Mouse (Mus musculus): ENCODE measurements around the gene Dclk1. TPM values are rescaled to one million over a fixed set of nuclear protein-coding genes. Genes with fewer than 3 reads are reported as not detected.

Gene Dclk1
- total RNA-seq, 2 experiments from 2014 or later = not detected

DNA sequence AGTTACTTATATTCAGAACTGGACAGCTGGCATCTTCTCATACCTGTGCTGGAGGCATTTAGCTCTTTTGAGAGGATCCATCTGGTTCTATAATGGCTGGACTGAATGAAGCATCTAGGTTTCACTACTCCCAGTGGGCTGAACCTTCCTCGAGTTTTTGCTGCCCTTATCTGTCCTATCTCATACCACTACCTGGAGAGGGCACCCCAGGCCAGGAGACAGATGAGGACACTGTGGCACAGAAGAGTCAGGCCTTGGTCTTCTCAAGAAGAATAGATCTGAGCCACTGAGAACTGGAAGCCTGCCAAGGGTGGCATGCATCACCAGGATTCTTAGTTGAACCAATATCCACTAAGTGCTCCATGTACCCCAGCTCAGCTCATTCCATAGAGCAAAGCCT, 239.0 kb downstream of the Dclk1 start:
- ATAC-seq (replicated peaks; ENCODE audit: low FRiP score, poor library complexity, severe bottlenecking) = no peak

GRCm38 (mm10) chr3:55483328-55483727, 241.2 kb downstream of the Dclk1 start:
- ATAC-seq (replicated peaks; ENCODE audit: low FRiP score, poor library complexity, severe bottlenecking) = no peak

DNA sequence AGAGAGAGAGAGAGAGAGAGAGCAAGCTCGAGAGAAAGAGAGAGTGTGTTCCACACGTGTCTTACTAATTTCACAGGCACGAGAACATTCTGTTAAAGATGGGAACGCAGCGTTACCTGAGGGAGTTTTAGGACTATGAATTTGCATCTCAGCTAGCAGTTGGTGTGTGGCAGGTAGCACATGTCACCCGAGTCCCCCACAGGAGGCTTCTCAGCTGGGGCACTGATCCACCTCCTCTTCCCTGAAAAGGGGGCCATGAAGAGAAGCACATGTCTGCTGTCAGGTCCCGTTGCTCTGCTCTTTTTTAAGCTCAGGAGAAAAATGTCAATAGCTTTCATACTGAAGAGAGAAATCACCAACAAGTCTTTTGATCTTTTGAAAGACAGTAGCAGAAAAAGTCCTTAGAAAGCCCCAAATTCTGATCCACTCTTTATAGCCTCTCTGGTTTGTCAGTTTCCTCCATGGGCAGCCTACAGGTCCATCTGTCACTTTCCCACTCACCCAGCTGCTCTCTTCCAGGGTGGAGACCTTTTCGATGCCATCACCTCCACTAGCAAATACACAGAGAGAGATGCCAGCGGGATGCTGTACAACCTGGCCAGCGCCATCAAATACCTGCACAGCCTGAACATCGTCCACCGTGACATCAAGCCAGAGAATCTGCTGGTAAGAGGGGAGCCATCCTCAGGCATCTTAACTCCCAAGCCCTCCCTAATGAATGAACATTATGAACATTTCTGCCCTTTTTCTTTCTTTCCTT, 247.2 kb downstream of the Dclk1 start:
- no peak for ATAC-seq (replicated peaks; ENCODE audit: low FRiP score, poor library complexity, severe bottlenecking)

DNA sequence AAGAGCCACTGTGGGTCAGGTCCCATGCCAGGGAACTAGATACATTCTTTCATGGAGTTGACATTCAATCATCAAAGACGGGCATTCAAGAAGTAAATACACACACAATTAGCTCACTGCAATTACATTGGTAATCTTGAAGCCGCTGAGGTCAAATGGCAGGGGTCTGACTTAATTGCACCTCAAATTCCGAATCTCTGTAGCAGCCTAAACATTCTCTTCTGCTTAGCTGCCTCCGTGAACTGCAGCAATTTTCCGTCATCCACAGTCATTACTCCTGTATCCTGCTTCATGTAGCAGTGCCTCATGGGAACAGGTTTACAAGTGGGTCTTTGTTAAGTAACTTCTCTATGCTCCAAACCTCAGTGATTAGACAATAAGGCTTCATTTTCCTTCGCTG, 249.9 kb downstream of the Dclk1 start:
- no peak for ATAC-seq (replicated peaks; ENCODE audit: low FRiP score, poor library complexity, severe bottlenecking)

DNA sequence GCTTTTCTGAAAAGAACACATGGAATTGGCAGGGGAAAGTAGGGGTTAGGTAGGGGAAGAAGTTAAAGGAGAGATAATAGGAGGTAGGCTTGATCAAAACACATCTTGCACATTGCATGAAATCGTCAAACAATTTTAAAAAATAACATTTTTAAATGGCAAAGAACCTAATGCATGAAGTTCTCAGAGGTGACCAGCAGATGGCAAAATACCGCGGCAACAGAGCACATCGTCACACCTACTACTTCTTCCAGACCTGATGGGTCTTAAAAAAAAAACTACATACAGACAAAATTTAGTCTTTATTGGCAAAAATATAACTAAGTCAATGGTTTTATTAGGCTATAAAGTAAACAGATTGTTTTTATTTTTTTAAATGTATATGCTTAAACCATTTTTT, 252.2 kb downstream of the Dclk1 start:
- ATAC-seq (replicated peaks; ENCODE audit: low FRiP score, poor library complexity, severe bottlenecking) = no peak

GRCm38 (mm10) chr3:55495231-55495630, 253.1 kb downstream of the Dclk1 start:
- no peak for ATAC-seq (replicated peaks; ENCODE audit: low FRiP score, poor library complexity, severe bottlenecking)

DNA sequence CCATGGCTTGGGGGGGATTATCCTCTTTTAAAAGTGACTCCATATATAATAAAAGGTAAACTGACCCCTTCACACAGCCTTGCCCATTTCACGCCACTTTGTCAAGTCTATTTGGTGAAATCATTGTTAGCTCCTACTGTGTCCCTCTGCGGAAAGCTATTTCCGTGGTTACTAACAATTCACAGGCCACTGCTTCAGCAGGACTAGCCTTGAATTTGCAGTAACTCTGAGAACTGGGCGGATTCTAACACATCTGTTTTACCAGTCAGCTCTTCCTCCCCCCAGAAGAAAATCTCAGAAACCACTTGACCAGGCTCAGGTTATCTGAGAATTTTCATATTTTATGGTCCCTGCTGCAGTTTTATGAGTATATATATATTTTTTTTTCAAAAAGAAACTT, 253.7 kb downstream of the Dclk1 start:
- ATAC-seq (replicated peaks; ENCODE audit: low FRiP score, poor library complexity, severe bottlenecking) = no peak

GRCm38 (mm10) chr3:55496462-55496941, 254.3 kb downstream of the Dclk1 start:
- ATAC-seq (replicated peaks; ENCODE audit: low FRiP score, poor library complexity, severe bottlenecking) = no peak

- ATAC-seq (replicated peaks; ENCODE audit: low FRiP score, poor library complexity, severe bottlenecking) = no peak
Observed at GRCm38 (mm10) chr3:55499298-55499697, 257.1 kb downstream of the Dclk1 start.

GRCm38 (mm10) chr3:55510198-55510597, 268.0 kb downstream of the Dclk1 start:
- no peak for ATAC-seq (replicated peaks; ENCODE audit: low FRiP score, poor library complexity, severe bottlenecking)

GRCm38 (mm10) chr3:55511658-55512057, 269.5 kb downstream of the Dclk1 start:
- no peak for ATAC-seq (replicated peaks; ENCODE audit: low FRiP score, poor library complexity, severe bottlenecking)

DNA sequence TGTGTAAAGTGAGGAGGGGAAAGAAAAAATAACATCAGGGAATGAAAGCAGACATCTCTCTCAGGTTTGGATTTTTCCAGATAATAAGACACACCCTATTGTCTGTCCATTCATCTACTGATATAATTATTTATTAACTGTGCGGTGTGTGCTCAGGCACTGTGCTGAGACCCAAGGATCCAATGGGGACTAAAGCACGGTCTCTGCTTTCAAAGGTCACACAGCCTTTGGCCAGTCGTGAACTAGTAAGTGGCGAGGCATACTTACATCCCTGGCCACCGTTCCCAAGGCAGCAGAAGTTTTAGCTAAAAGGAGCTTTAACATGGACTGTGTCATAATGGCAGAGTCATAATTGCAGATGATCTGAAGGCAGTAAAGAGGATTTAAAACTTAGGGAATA, 273.8 kb downstream of the Dclk1 start:
- no peak for ATAC-seq (replicated peaks; ENCODE audit: low FRiP score, poor library complexity, severe bottlenecking)

GRCm38 (mm10) chr3:55517454-55518014, 275.4 kb downstream of the Dclk1 start:
- no peak for ATAC-seq (replicated peaks; ENCODE audit: low FRiP score, poor library complexity, severe bottlenecking)

DNA sequence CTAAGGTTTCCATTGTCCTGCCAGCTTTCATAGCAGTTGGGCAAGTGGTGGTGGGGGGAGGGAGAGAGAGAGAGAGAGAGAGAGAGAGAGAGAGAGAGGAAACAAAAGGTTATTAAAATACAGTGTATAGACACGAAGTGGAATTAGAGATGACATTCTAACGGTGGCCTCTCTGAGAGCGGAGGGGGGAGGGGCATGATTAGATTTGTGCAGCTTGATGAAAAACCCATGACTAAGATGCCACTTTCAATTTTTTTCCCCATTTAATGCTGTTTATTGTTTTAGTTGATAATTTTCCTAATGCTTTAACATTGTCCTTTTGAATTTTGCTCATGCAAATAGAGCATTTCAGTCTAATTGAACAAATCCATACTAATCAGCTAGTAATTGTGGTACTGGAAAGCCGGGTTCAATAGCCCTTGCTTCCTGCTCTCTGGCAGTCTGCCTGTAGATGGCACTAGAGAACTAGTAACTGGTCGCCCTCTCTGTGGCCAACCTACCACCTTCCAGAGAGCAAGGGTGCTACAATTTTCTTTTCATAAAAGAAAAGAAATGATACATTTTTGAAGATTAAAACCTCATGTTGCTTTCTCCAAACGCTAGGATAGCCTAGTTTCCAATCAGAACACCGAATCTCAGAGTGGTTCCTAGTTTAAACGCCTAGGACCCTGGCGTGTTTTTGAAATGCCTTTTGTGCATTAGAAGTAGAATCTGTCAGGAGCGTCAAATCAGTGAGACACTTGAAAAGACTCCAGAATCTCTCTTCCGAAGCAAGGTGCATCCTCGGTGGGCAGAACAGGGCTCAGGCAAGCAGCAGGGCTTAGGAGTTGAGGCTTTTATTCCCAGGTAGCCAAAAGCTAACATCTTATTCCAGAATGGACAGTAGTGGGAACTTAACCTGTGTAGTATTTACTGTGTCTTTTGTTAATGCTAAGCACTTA, 278.3 kb downstream of the Dclk1 start:
- no peak for ATAC-seq (replicated peaks; ENCODE audit: low FRiP score, poor library complexity, severe bottlenecking)

DNA sequence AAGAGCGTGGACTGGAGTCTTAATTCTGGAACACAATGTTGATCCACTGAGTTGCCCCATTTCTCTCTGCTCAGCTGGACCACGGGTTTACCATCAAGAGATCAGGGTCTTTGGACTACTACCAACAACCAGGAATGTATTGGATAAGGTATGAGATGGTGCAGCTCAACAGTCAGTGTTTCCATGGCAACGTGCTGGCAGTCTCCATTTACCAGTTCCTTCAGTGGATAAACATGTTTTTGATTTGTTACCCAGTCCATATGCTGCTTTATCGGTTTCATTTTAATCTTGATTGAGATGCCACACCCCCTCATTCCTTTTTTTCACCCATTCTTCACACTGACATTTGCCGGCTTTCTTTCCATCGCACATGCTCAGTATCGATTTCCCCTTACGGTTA, 279.6 kb downstream of the Dclk1 start:
- ATAC-seq (replicated peaks; ENCODE audit: low FRiP score, poor library complexity, severe bottlenecking) = no peak

DNA sequence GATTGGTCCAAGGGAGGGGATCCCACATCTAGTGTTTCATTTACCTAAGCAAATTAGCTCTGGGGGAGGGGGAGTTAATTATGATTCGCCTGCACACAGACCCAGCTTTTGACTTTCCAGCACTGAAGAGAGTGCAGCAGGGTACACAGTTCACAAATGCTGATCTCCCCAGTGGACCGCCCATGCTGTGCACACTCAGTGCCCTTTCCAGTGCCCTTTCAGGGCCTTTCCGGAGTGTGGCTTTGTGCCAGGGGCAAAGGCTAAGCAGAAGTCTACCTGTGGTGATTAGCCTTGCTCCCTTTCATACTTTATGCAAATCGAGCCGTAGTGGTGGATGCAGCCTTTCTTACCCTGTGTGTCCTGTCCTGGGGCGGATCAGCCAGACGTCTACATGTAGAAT, 281.1 kb downstream of the Dclk1 start:
- no peak for ATAC-seq (replicated peaks; ENCODE audit: low FRiP score, poor library complexity, severe bottlenecking)

- no peak for ATAC-seq (replicated peaks; ENCODE audit: low FRiP score, poor library complexity, severe bottlenecking)
Observed at GRCm38 (mm10) chr3:55523735-55524477, 281.7 kb downstream of the Dclk1 start.

- ATAC-seq (replicated peaks; ENCODE audit: low FRiP score, poor library complexity, severe bottlenecking) = no peak
Observed at GRCm38 (mm10) chr3:55524491-55525195, 282.5 kb downstream of the Dclk1 start.

DNA sequence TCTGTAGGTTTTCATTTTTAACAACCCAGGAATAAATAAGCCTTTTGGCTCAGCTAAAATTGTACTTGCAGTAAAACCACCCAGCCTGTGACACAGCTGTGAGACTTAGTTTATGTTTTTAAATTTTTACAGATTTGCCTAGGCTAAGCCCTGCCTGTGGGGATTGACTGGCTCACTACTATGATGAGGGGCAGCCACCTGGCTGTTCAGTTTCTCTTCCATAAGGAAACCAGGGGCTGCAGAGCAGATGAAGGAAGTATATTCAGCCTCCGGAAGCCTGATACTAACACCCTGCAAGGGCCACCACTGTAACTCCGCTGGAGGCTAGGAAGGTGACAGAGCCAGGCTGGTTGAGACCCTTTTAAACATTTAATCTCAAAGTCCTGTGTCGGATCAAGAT, 284.3 kb downstream of the Dclk1 start:
- ATAC-seq (replicated peaks; ENCODE audit: low FRiP score, poor library complexity, severe bottlenecking) = no peak

Measured in erythroid progenitor cell, adult 5-6 weeks (primary cell).